Mouse (Mus musculus) limb, embryonic 12.5 days (tissue): ENCODE data around the gene Sugct. TPM values are rescaled to one million over a fixed set of nuclear protein-coding genes. Genes with fewer than 3 reads are reported as not detected.
A peak's percentile ranks its signal among the peaks of the same experiment; 100 is the strongest.
"Not testable (repeated sequence)": the region's sequence is repeated elsewhere in the genome, so short reads cannot be mapped to it uniquely, and the experiment has no call there.

ENCODE experiments used
- ATAC-seq: fragments of 200-750 bp; cut with Nextera tagmentation; 2 replicates; pipeline ENCODE4 v1.8.0; 2017; ENCODE audit warnings: low read depth, moderate TSS enrichment; ENCODE audit not compliant: insufficient number of reproducible peaks, insufficient read depth, low FRiP score, low TSS enrichment
- H3K27ac ChIP-seq: fragments of 300-500 bp; sonication (generic); 2 replicates; pipeline ENCODE4 v1.5.1; 2016; ENCODE audit warnings: mild to moderate bottlenecking, moderate library complexity
- H3K27me3 ChIP-seq: fragments of 300-500 bp; sonication (generic); 2 replicates; pipeline ENCODE4 v1.6.1; 2016; ENCODE audit warnings: mild to moderate bottlenecking, moderate library complexity
- H3K36me3 ChIP-seq: fragments of 300-500 bp; sonication (generic); 2 replicates; pipeline ENCODE4 v1.6.1; 2016; ENCODE audit warnings: mild to moderate bottlenecking, moderate library complexity
- H3K4me1 ChIP-seq: fragments of 300-500 bp; sonication (generic); replicated peaks from 2 replicates; pipeline ENCODE4 v1.6.1; 2016
- H3K4me2 ChIP-seq: fragments of 300-500 bp; sonication (generic); 2 replicates; pipeline ENCODE4 v1.6.1; 2016; ENCODE audit warnings: mild to moderate bottlenecking, moderate library complexity
- H3K4me3 ChIP-seq: fragments of 300-500 bp; sonication (generic); replicated peaks from 2 replicates; pipeline ENCODE4 v1.5.1; 2016; ENCODE audit warnings: mild to moderate bottlenecking
- H3K9ac ChIP-seq: fragments of 300-500 bp; sonication (generic); replicated peaks from 2 replicates; pipeline ENCODE4 v1.6.1; 2016; ENCODE audit warnings: mild to moderate bottlenecking, moderate library complexity
- H3K9me3 ChIP-seq: fragments of 300-500 bp; sonication (generic); 2 replicates; pipeline ENCODE4 v1.6.1; 2016; ENCODE audit warnings: mild to moderate bottlenecking, moderate library complexity
- WGBS: fragments of 180-500 bp; shearing (Covaris S2); methylation state at CpG from one replicate; pipeline ENCODE4 v1.1.7; 2016; 5-methylcytosine and 5-hydroxymethylcytosine counted together
- polyA plus RNA-seq: library from polyadenylated mRNA; unstranded; fragments of >200 nt; fragmentation: Nextera tagmentation; extraction: Ambion mirVana; gene quantifications from 2 replicates; pipeline ENCODE4 v1.2.1, GENCODE M21; 2016

The Sugct gene
- polyA plus RNA-seq, 1 experiment from 2014 or later = 5.5 TPM

DNA sequence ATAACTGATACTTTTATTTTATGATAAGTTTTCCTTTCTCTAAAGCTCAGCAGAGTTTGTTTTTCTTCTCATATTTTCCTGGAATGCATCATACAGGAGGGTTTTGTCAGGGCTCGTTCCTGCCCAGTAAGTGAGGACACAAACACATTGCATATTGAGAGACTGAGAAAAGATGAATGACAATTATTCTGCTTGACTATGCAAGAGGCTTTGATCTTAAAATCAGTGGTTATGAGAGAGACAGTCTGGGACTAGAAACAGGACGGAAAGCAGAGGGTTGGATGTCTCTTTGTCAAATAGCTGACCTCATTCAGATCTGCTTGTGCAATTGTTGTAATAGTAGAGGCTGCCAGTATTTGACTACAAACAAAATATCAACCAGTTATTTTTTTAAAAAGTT, 835.4 kb downstream of the Sugct start:
- Histone ChIP-seq H3K9ac (no peak overlapping the region), H3K9me3 (no peaks in the 10 kb centered on the region), H3K4me1 (no peaks in the 10 kb centered on the region), H3K36me3 (no peaks in the 10 kb centered on the region), H3K27me3 (no peaks in the 10 kb centered on the region), H3K4me2 (no peak overlapping the region), H3K27ac (no peak overlapping the region), H3K4me3 (no peak overlapping the region)
- no peak for ATAC-seq
- 68% methylated on average over 2 of the region's 2 CpGs for WGBS

DNA sequence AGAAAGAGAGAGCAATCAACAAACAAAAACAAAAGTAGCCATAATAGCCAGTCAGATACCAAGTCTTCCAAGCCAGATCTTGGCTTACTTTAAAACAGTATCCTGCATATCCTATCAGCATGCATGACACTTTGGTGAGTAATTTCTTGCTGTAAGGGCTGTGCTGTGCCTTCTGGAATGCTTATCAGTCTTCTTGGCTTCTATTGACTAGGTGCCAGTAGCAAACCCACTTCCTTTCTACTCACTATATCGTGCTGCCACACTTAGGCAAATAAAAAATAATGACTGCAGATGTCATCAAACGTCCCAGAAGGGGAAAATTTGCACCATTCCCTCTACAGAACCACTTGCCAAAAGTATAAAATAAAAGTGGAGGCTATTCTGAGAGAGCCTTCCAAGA, 848.1 kb downstream of the Sugct start:
- 50% methylated on average over 2 of the region's 2 CpGs for WGBS
- no peaks in the 10 kb centered on the region for H3K27me3 ChIP-seq
- H3K4me2 ChIP-seq = no peak overlapping the region
- no peaks in the 10 kb centered on the region for H3K4me1 ChIP-seq
- no peak overlapping the region for H3K27ac ChIP-seq
- no peak overlapping the region for H3K4me3 ChIP-seq
- ATAC-seq = no peak
- no peaks in the 10 kb centered on the region for H3K36me3 ChIP-seq
- no peak overlapping the region for H3K9ac ChIP-seq
- no peaks in the 10 kb centered on the region for H3K9me3 ChIP-seq

DNA sequence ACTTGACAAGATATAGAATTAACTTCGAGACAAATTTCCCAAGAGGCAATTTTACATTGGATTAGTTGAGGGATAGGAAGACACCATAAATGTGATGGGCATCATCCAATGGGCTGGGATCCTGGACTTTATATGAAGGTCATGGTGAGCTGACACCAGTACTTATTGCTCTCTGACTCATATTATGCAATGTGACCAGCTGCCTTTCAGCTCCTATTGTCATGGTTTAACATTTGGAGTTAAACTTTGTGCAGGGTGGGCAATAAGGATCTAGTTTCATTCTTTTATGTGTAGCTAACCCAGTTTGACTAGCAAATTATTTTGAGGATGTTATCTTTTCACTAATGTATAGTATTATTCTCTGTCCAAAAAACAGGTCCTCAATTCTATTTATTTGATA, 854.4 kb downstream of the Sugct start:
- Histone ChIP-seq H3K36me3 (no peaks in the 10 kb centered on the region), H3K27ac (no peak overlapping the region), H3K27me3 (no peaks in the 10 kb centered on the region), H3K4me3 (no peak overlapping the region), H3K9me3 (no peaks in the 10 kb centered on the region), H3K4me2 (no peak overlapping the region), H3K4me1 (no peaks in the 10 kb centered on the region), H3K9ac (no peak overlapping the region)
- no peak for ATAC-seq
- WGBS = 93% methylated on average over 1 of the region's 1 CpGs

DNA sequence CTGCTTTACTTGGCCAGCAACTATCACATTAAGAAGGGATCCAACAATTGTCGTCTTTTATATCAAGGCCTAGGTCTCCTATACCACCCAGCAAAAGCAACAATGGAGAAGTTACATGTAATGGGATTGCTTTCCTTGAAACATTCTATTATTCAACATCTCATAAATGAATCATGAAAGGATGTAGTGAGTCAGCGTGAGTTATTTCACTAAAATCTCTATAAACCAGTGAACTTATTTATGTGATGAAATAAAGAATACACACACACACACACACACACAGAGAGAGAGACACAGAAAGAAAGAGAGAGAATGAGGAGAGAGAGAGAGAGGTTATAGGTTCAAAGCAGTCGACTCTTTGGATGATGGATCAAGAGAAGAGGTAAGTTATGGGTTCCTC, 856.9 kb downstream of the Sugct start:
- H3K9me3 ChIP-seq = no peaks in the 10 kb centered on the region

DNA sequence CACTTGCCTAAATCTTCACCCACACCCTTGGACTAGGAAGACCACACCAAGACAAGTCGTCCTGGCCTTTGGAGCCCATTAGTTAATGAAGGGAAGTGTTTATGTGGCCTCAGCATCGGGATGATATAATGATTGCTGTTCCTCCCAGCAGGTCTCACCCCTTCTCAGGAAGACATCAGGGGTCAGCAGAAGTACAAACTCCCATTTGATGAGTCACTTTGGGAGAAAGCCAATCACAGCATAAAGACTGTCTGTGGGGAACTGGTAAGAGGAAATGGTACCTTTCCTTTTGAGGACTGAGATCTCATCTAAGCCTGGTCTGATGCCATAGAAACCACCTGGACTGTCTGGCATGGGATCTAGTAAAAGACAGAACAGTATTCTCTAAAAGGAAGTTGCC, 860.2 kb downstream of the Sugct start:
- ATAC-seq = no peak
- H3K4me2 ChIP-seq = no peak overlapping the region
- H3K4me1 ChIP-seq = no peaks in the 10 kb centered on the region
- 59% methylated on average over 2 of the region's 2 CpGs for WGBS
- no peaks in the 10 kb centered on the region for H3K36me3 ChIP-seq
- no peaks in the 10 kb centered on the region for H3K9me3 ChIP-seq
- no peaks in the 10 kb centered on the region for H3K27me3 ChIP-seq
- no peak overlapping the region for H3K27ac ChIP-seq
- no peak overlapping the region for H3K9ac ChIP-seq
- no peak overlapping the region for H3K4me3 ChIP-seq

More for the DNA sequence above, 856.9 kb downstream of the Sugct start:
- Histone ChIP-seq H3K9ac (no peak overlapping the region), H3K4me1 (no peaks in the 10 kb centered on the region), H3K27me3 (no peaks in the 10 kb centered on the region), H3K4me2 (no peak overlapping the region), H3K36me3 (no peaks in the 10 kb centered on the region), H3K27ac (no peak overlapping the region), H3K4me3 (no peak overlapping the region)
- no peak for ATAC-seq
- 88% methylated on average over 3 of the region's 3 CpGs for WGBS

DNA sequence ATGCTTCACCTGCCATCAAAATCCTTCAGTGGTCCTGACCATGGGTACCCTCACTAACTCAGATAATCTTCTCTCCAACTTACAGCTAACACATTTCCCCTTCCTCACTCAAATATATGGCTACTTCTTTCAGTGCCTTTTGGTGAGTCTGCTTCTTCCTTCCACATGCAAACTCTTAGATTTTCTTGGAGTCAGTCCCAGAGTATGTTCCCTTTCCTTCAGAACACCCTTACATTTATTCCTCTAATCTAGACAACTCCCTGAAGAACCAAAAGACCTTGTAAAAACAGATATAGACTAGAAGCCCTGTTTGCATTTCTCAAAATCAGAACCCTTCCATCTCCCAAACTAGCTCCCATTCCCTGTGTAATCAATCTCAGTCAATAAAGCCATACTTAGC, 862.3 kb downstream of the Sugct start:
- Histone ChIP-seq H3K36me3 (no peaks in the 10 kb centered on the region), H3K27me3 (no peaks in the 10 kb centered on the region), H3K4me3 (no peak overlapping the region), H3K4me2 (no peak overlapping the region), H3K27ac (no peak overlapping the region), H3K4me1 (no peaks in the 10 kb centered on the region), H3K9me3 (no peaks in the 10 kb centered on the region; the same call in 1 of the 2 replicates), H3K9ac (no peak overlapping the region)
- ATAC-seq = no peak

DNA sequence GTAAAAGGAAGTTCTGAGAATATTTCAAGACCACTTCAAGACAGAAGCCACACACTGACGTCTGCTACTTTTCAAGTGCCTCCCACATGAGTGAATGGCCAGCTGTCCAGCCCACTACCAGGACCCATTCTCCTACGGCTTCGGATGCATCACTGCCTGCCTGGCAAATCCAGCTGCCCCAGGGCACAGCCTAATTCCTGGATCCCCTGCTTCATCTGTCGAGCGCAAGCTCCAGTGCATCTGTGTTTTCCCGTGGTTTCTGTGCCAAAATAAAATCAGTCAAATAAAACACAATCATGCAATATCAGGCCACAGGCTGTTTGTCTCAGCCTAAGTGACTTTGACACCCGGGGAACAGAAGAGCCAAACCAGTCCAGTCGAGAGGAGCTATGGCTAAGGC, 863.5 kb downstream of the Sugct start:
- 77% methylated on average over 8 of the region's 8 CpGs for WGBS

DNA sequence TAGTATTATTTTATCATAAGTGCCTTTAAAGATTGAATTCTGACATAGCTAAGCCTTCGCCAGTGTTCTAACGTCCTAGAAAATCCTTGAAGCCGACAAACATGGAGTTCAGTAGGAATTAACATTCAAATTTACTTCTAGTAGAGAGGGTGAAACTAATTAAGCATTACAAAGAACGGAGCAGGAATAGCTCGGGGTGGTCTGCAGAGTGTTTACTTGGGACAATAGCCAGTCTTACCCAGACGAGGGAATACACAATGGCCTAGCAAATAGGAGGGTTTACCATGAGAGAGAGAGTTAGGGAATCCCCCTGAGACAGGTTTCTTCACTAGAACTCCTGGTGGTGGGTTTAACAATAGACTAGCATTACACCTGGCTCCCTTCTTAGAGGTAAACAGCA, 865.1 kb downstream of the Sugct start:
- H3K4me1 ChIP-seq = peaks cover 11% of the 10 kb centered on the region; the same call in 1 of the 2 replicates
- H3K4me2 ChIP-seq, H3K27me3 ChIP-seq, H3K9me3 ChIP-seq, H3K27ac ChIP-seq, ATAC-seq, H3K36me3 ChIP-seq, H3K9ac ChIP-seq, H3K4me3 ChIP-seq: not testable (repeated sequence)
- 73% methylated on average over 6 of the region's 6 CpGs for WGBS

More for the DNA sequence above, 863.5 kb downstream of the Sugct start:
- Histone ChIP-seq H3K9me3 (no peaks in the 10 kb centered on the region; the same call in 1 of the 2 replicates), H3K4me2 (no peak overlapping the region), H3K36me3 (no peaks in the 10 kb centered on the region), H3K27me3 (no peaks in the 10 kb centered on the region), H3K27ac (no peak overlapping the region), H3K9ac (no peak overlapping the region), H3K4me1 (no peaks in the 10 kb centered on the region), H3K4me3 (no peak overlapping the region)
- ATAC-seq = no peak

DNA sequence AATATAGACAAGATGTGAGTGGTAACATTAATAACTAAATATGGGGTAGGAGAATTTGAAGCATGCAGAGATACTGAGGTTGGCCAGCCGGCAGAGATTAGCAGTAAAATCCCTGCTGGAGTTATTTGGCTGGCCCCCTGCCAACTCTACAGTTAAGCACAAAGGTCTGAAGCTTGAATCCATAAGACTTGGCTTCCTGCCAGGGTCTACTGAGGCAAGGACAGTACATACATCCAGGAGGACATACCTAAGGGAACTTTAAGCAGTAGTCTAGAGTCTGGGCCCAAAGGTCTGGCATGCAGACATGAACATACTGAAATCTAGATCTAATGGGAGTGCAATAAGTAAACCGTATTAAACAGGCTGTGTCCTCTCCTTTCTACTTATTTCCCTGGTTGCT, 865.8 kb downstream of the Sugct start:
- H3K36me3 ChIP-seq = no peaks in the 10 kb centered on the region
- no peak overlapping the region for H3K4me2 ChIP-seq
- H3K4me3 ChIP-seq = no peak overlapping the region
- H3K27ac ChIP-seq = no peak overlapping the region
- ATAC-seq = peak; percentile 62; the same call in 1 of the 2 replicates
- no peaks in the 10 kb centered on the region for H3K27me3 ChIP-seq
- 43% methylated on average over 2 of the region's 2 CpGs for WGBS
- peaks cover 13% of the 10 kb centered on the region; the same call in 1 of the 2 replicates for H3K4me1 ChIP-seq
- no peak overlapping the region for H3K9ac ChIP-seq
- H3K9me3 ChIP-seq = no peaks in the 10 kb centered on the region; the same call in 1 of the 2 replicates

DNA sequence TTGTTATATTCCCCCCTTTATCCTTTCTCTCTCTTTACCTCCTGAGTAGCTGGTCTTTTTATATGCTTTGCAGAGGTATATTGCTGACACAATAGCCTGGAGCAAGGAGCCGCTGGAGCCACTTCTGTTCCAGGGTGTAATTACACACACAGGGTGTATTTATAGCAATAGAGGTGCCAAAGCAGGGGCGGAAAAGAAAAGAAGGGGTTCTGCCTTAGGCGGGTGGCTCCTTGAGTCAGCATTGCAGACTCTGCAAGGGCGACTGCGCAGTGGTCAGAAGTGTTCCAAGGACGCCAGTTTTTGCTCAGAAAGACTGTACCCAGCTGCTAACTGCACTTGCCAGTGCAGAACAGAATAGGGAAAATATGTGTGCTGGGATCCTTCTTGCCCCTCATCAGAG, 869.7 kb downstream of the Sugct start:
- peaks cover 19% of the 10 kb centered on the region for H3K4me1 ChIP-seq
- H3K4me3 ChIP-seq = no peak overlapping the region
- H3K36me3 ChIP-seq = no peaks in the 10 kb centered on the region
- no peak overlapping the region for H3K4me2 ChIP-seq
- H3K9ac ChIP-seq = no peak overlapping the region
- H3K27me3 ChIP-seq = no peaks in the 10 kb centered on the region
- WGBS = 40% methylated on average over 6 of the region's 6 CpGs
- no peak overlapping the region for H3K27ac ChIP-seq
- H3K9me3 ChIP-seq = no peaks in the 10 kb centered on the region; the same call in 1 of the 2 replicates
- ATAC-seq = peak; percentile 83; the same call in 1 of the 2 replicates

DNA sequence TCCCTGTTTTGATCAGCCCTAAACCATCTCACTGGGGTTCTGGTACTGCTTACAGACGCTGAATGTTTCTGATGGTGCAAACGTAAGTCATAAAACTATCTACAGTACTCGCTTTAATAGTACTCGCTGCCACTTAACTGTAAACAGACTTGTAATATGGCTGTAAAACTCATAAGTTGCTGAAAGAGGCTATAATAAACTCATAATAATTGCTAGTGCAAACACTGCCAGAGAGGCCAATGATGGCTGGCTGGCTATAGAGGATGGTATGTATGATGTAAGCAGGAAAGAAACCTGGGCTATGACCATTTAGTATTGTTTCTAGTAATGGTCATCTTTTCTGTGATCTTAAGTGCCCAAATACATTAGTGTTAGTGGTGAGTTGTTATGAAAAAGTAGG, 873.6 kb downstream of the Sugct start:
- Histone ChIP-seq H3K4me3 (no peak overlapping the region), H3K4me2 (no peak overlapping the region), H3K36me3 (no peaks in the 10 kb centered on the region), H3K4me1 (peaks cover 19% of the 10 kb centered on the region), H3K27ac (no peak overlapping the region), H3K9me3 (no peaks in the 10 kb centered on the region), H3K27me3 (no peaks in the 10 kb centered on the region), H3K9ac (no peak overlapping the region)
- 40% methylated on average over 4 of the region's 4 CpGs for WGBS
- ATAC-seq = peak; percentile 70; the same call in 1 of the 2 replicates

DNA sequence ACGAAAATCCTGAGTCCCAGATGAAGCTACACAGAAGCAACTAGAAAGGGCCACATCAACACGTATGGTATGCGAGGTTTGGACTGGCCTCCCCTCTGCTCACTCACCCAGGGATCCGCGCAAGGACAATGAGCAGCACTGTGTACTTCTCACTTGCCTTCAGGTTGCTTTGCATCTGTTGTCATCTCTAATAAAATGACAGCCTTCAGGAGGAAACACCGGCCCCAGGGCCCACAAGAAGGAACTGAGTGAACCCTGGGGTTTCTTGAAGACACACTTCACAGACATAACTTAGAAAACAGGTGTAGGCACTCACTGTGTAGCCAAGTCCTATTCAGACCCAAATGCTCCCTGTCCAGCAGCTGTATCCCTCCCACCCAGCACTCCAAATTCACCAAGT, 877.9 kb downstream of the Sugct start:
- Histone ChIP-seq H3K27me3 (no peaks in the 10 kb centered on the region), H3K36me3 (no peaks in the 10 kb centered on the region), H3K9me3 (no peaks in the 10 kb centered on the region), H3K4me2 (no peak overlapping the region), H3K4me1 (peaks cover 6% of the 10 kb centered on the region; the same call in 1 of the 2 replicates), H3K9ac (no peak overlapping the region), H3K4me3 (no peak overlapping the region), H3K27ac (no peak overlapping the region)
- 77% methylated on average over 6 of the region's 6 CpGs for WGBS
- no peak for ATAC-seq
